Mouse (Mus musculus) midbrain, embryonic 14.5 days (tissue): ENCODE measurements at regions not wholly inside any gene's neighbourhood (a gene's known extent, or its start where the extent isn't known, plus 50 kb on each side); places are given as distances from the start of the nearest gene placed in this dataset.

Experiments
- ATAC-seq: fragments of 200-750 bp; cut with Nextera tagmentation; 2 replicates; pipeline ENCODE4 v1.8.0; 2017; ENCODE audit warnings: moderate number of reproducible peaks, moderate library complexity; ENCODE audit not compliant: low FRiP score, low TSS enrichment
- DNase-seq: peaks from one replicate; pipeline ENCODE4 v3.0.0-alpha.2; 2015
- H3K27ac ChIP-seq: fragments of 300-500 bp; sonication (generic); replicated peaks from 2 replicates; pipeline ENCODE4 v1.5.1; 2014; ENCODE audit warnings: mild to moderate bottlenecking, low read depth, low read length, moderate library complexity
- H3K27me3 ChIP-seq: fragments of 300-500 bp; sonication (generic); 2 replicates; pipeline ENCODE4 v1.6.1; 2014; ENCODE audit warnings: low read length, control low read depth, mixed read lengths; ENCODE audit not compliant: control insufficient read depth, insufficient read depth
- H3K36me3 ChIP-seq: fragments of 300-500 bp; sonication (generic); 2 replicates; pipeline ENCODE4 v1.6.1; 2014; ENCODE audit warnings: low read length, control low read depth; ENCODE audit not compliant: control insufficient read depth, insufficient read depth
- H3K4me1 ChIP-seq: fragments of 300-500 bp; sonication (generic); 2 replicates; pipeline ENCODE4 v1.6.1; 2014; ENCODE audit warnings: mild to moderate bottlenecking, antibody characterized with exemption, low read length, control low read depth; ENCODE audit not compliant: control insufficient read depth, insufficient read depth
- H3K4me2 ChIP-seq: fragments of 300-500 bp; sonication (generic); 2 replicates; pipeline ENCODE4 v1.6.1; 2014; ENCODE audit warnings: mild to moderate bottlenecking, low read length, moderate library complexity
- H3K4me3 ChIP-seq: fragments of 300-500 bp; sonication (generic); replicated peaks from 2 replicates; pipeline ENCODE4 v1.5.1; 2014; ENCODE audit warnings: low read depth, low read length
- H3K9ac ChIP-seq: fragments of 300-500 bp; sonication (generic); replicated peaks from 2 replicates; pipeline ENCODE4 v1.6.1; 2014; ENCODE audit warnings: mild to moderate bottlenecking, low read length, moderate library complexity
- H3K9me3 ChIP-seq: fragments of 300-500 bp; sonication (generic); 2 replicates; pipeline ENCODE4 v1.6.1; 2016; ENCODE audit warnings: low read length, control low read depth, mixed read lengths; ENCODE audit not compliant: control insufficient read depth
- WGBS: fragments of 180-500 bp; shearing (Covaris S2); extraction: QIAGEN DNeasy Blood & Tissue Kit; methylation state at CpG from one replicate; pipeline ENCODE4 v1.1.7; 2014; 5-methylcytosine and 5-hydroxymethylcytosine counted together

- ATAC-seq: no peak
Observed at GRCm38 (mm10) chr6:25471721-25472120, 218.8 kb downstream of the Gpr37 start.

GRCm38 (mm10) chr6:25463011-25463410, 227.5 kb downstream of the Gpr37 start:
- no peak overlapping the region for H3K4me2 ChIP-seq
- no peak overlapping the region for H3K9ac ChIP-seq
- H3K27ac ChIP-seq: no peak overlapping the region
- H3K4me1 ChIP-seq: no peaks in the 10 kb centered on the region
- H3K27me3 ChIP-seq: no peaks in the 10 kb centered on the region
- no peak overlapping the region for H3K4me3 ChIP-seq
- ATAC-seq (no peak), DNase-seq (no peak)
- no peaks in the 10 kb centered on the region for H3K36me3 ChIP-seq
- H3K9me3 ChIP-seq: no peaks in the 10 kb centered on the region
- WGBS: 84% methylated on average over 4 of the region's 4 CpGs

More at GRCm38 (mm10) chr6:25471721-25472120, 218.8 kb downstream of the Gpr37 start:
- Histone ChIP-seq H3K4me2 (no peak overlapping the region), H3K27ac (no peak overlapping the region), H3K4me3 (no peak overlapping the region), H3K9me3 (no peaks in the 10 kb centered on the region), H3K27me3 (no peaks in the 10 kb centered on the region), H3K36me3 (no peaks in the 10 kb centered on the region), H3K4me1 (no peaks in the 10 kb centered on the region), H3K9ac (no peak overlapping the region)
- DNase-seq: no peak
- 73% methylated on average over 4 of the region's 4 CpGs for WGBS

- Histone ChIP-seq H3K27me3 (no peaks in the 10 kb centered on the region), H3K4me3 (no peak overlapping the region), H3K27ac (no peak overlapping the region), H3K9ac (no peak overlapping the region), H3K4me2 (no peak overlapping the region), H3K36me3 (no peaks in the 10 kb centered on the region), H3K4me1 (no peaks in the 10 kb centered on the region), H3K9me3 (no peaks in the 10 kb centered on the region)
- DNase-seq (no peak), ATAC-seq (no peak)
- 57% methylated on average over 1 of the region's 1 CpGs for WGBS
Observed at GRCm38 (mm10) chr6:25450451-25450850, 240.1 kb downstream of the Gpr37 start.

GRCm38 (mm10) chr6:25449968-25450367, 240.6 kb downstream of the Gpr37 start:
- H3K4me3 ChIP-seq: no peak overlapping the region
- no peak overlapping the region for H3K9ac ChIP-seq
- no peak overlapping the region for H3K4me2 ChIP-seq
- 87% methylated on average over 1 of the region's 1 CpGs for WGBS
- no peak overlapping the region for H3K27ac ChIP-seq
- DNase-seq (no peak), ATAC-seq (no peak)
- H3K27me3 ChIP-seq: no peaks in the 10 kb centered on the region
- no peaks in the 10 kb centered on the region for H3K9me3 ChIP-seq
- H3K36me3 ChIP-seq: no peaks in the 10 kb centered on the region
- no peaks in the 10 kb centered on the region for H3K4me1 ChIP-seq

GRCm38 (mm10) chr6:25445351-25445940, 245.1 kb downstream of the Gpr37 start:
- ATAC-seq (no peak), DNase-seq (no peak)
- Histone ChIP-seq H3K9ac (no peak overlapping the region), H3K9me3 (no peaks in the 10 kb centered on the region), H3K4me1 (no peaks in the 10 kb centered on the region), H3K27ac (no peak overlapping the region), H3K36me3 (no peaks in the 10 kb centered on the region), H3K4me3 (no peak overlapping the region), H3K27me3 (no peaks in the 10 kb centered on the region), H3K4me2 (no peak overlapping the region)
- WGBS: 95% methylated on average over 1 of the region's 1 CpGs

GRCm38 (mm10) chr6:25444092-25444491, 246.4 kb downstream of the Gpr37 start:
- no peak overlapping the region for H3K4me3 ChIP-seq
- no peaks in the 10 kb centered on the region for H3K36me3 ChIP-seq
- no peak overlapping the region for H3K4me2 ChIP-seq
- H3K9ac ChIP-seq: no peak overlapping the region
- no peaks in the 10 kb centered on the region for H3K9me3 ChIP-seq
- no peak overlapping the region for H3K27ac ChIP-seq
- ATAC-seq: no peak
- DNase-seq: peak; percentile 15
- WGBS: 73% methylated on average over 3 of the region's 3 CpGs
- H3K27me3 ChIP-seq: no peaks in the 10 kb centered on the region
- no peaks in the 10 kb centered on the region for H3K4me1 ChIP-seq

- Histone ChIP-seq H3K4me3 (no peak overlapping the region), H3K4me2 (no peak overlapping the region), H3K27ac (no peak overlapping the region), H3K9ac (no peak overlapping the region), H3K36me3 (no peaks in the 10 kb centered on the region), H3K27me3 (no peaks in the 10 kb centered on the region), H3K9me3 (no peaks in the 10 kb centered on the region), H3K4me1 (no peaks in the 10 kb centered on the region)
- WGBS: 78% methylated on average over 1 of the region's 1 CpGs
- no peak for DNase-seq
- no peak for ATAC-seq
Observed at GRCm38 (mm10) chr6:25443681-25444080, 246.8 kb downstream of the Gpr37 start.

GRCm38 (mm10) chr6:25442096-25442495, 248.4 kb downstream of the Gpr37 start:
- WGBS: 69% methylated on average over 2 of the region's 2 CpGs
- H3K36me3 ChIP-seq: no peaks in the 10 kb centered on the region
- no peak overlapping the region for H3K9ac ChIP-seq
- DNase-seq: no peak
- no peak overlapping the region for H3K4me2 ChIP-seq
- no peak overlapping the region for H3K27ac ChIP-seq
- no peaks in the 10 kb centered on the region for H3K27me3 ChIP-seq
- no peaks in the 10 kb centered on the region for H3K9me3 ChIP-seq
- ATAC-seq: no peak
- H3K4me1 ChIP-seq: no peaks in the 10 kb centered on the region
- H3K4me3 ChIP-seq: no peak overlapping the region

- no peaks in the 10 kb centered on the region for H3K36me3 ChIP-seq
- DNase-seq (no peak), ATAC-seq (no peak)
- H3K27me3 ChIP-seq: no peaks in the 10 kb centered on the region
- WGBS: 44% methylated on average over 2 of the region's 2 CpGs
- H3K9ac ChIP-seq: no peak overlapping the region
- H3K9me3 ChIP-seq: no peaks in the 10 kb centered on the region
- no peak overlapping the region for H3K4me2 ChIP-seq
- H3K4me3 ChIP-seq: no peak overlapping the region
- no peak overlapping the region for H3K27ac ChIP-seq
- no peaks in the 10 kb centered on the region for H3K4me1 ChIP-seq
Observed at GRCm38 (mm10) chr6:25437875-25438274, 252.7 kb downstream of the Gpr37 start.
